Mouse (Mus musculus): Measurements from ENCODE around the gene Arhgap20.

GRCm38 (mm10) chr9:51781092-51781491, 16.0 kb downstream of the Arhgap20 start:
- no peak for TF ChIP-seq CTCF (conservative IDR thresholded peaks at IDR 0.05 in 1 of 2, IDR thresholded peaks at IDR 0.05 in 1 of 2; ENCODE audit: low read depth in 2 of 2, low read length in 2 of 2)
- no peak for TF ChIP-seq E2F4 (IDR thresholded peaks at IDR 0.05; ENCODE audit: insufficient replicate concordance, low read depth, low read length)
- no peak for TF ChIP-seq USF1 (IDR thresholded peaks at IDR 0.05; ENCODE audit: low read depth, low read length)
- TF ChIP-seq POLR2A (IDR thresholded peaks at IDR 0.05; ENCODE audit: low read depth, low read length): no peak
- no peak for TF ChIP-seq ETS1 (conservative IDR thresholded peaks at IDR 0.05; ENCODE audit: low read depth, low read length)
- no peak for TF ChIP-seq USF2 (conservative IDR thresholded peaks at IDR 0.05; ENCODE audit: low read depth, low read length)
- no peak for TF ChIP-seq TBP (conservative IDR thresholded peaks at IDR 0.05; ENCODE audit: low read depth, low read length)
- TF ChIP-seq HCFC1 (IDR thresholded peaks at IDR 0.05; ENCODE audit: low read depth, low read length): no peak
- TF ChIP-seq TCF12 (IDR thresholded peaks at IDR 0.05; ENCODE audit: low read depth, low read length): no peak
- TF ChIP-seq BHLHE40 (IDR thresholded peaks at IDR 0.05; ENCODE audit: low read depth, low read length): no peak

All from CH12.LX (cell line).